Mouse (Mus musculus) midbrain, embryonic 12.5 days (tissue): ENCODE data around the gene Sesn3. TPM values are rescaled to one million over a fixed set of nuclear protein-coding genes. Genes with fewer than 3 reads are reported as not detected.

Source experiments
- ATAC-seq: fragments of 200-750 bp; cut with Nextera tagmentation; 2 replicates; pipeline ENCODE4 v1.8.0; 2017; ENCODE audit warnings: low read depth, moderate TSS enrichment, moderate library complexity; ENCODE audit not compliant: low FRiP score
- H3K27ac ChIP-seq: fragments of 300-500 bp; sonication (generic); replicated peaks from 2 replicates; pipeline ENCODE4 v1.5.1; 2016; ENCODE audit warnings: mild to moderate bottlenecking
- H3K27me3 ChIP-seq: fragments of 300-500 bp; sonication (generic); 2 replicates; pipeline ENCODE4 v1.6.1; 2016; ENCODE audit warnings: mild to moderate bottlenecking
- H3K36me3 ChIP-seq: fragments of 300-500 bp; sonication (generic); 2 replicates; pipeline ENCODE4 v1.6.1; 2016
- H3K4me1 ChIP-seq: fragments of 300-500 bp; sonication (generic); 2 replicates; pipeline ENCODE4 v1.6.1; 2016
- H3K4me2 ChIP-seq: fragments of 300-500 bp; sonication (generic); replicated peaks from 2 replicates; pipeline ENCODE4 v1.6.1; 2016; ENCODE audit warnings: mild to moderate bottlenecking, moderate library complexity
- H3K4me3 ChIP-seq: fragments of 300-500 bp; sonication (generic); 2 replicates; pipeline ENCODE4 v1.5.1; 2016; ENCODE audit warnings: mild to moderate bottlenecking
- H3K9ac ChIP-seq: fragments of 300-500 bp; sonication (generic); replicated peaks from 2 replicates; pipeline ENCODE4 v1.6.1; 2016; ENCODE audit warnings: mild to moderate bottlenecking, moderate library complexity
- H3K9me3 ChIP-seq: fragments of 300-500 bp; sonication (generic); 2 replicates; pipeline ENCODE4 v1.6.1; 2016; ENCODE audit warnings: mild to moderate bottlenecking
- WGBS: fragments of 180-500 bp; shearing (Covaris S2); methylation state at CpG from one replicate; pipeline ENCODE4 v1.1.7; 2016; 5-methylcytosine and 5-hydroxymethylcytosine counted together
- polyA plus RNA-seq: library from polyadenylated mRNA; unstranded; fragments of >200 nt; fragmentation: Nextera tagmentation; extraction: Ambion mirVana; gene quantifications from 2 replicates; pipeline ENCODE4 v1.2.1, GENCODE M21; 2016

Gene Sesn3
- polyA plus RNA-seq, 1 experiment from 2014 or later: 25.0 TPM

- H3K27me3 ChIP-seq: no peaks in the 10 kb centered on the region
- H3K9ac ChIP-seq: no peak overlapping the region
- H3K4me2 ChIP-seq: no peak overlapping the region
- no peak for ATAC-seq
- H3K4me3 ChIP-seq: no peak overlapping the region
- no peaks in the 10 kb centered on the region for H3K4me1 ChIP-seq
- 70% methylated on average over 4 of the region's 4 CpGs for WGBS
- no peaks in the 10 kb centered on the region for H3K36me3 ChIP-seq
- H3K9me3 ChIP-seq: peaks cover 5% of the 10 kb centered on the region; the same call in 1 of the 2 replicates
- no peak overlapping the region for H3K27ac ChIP-seq
These were observed 90.7 kb downstream of the Sesn3 start for GRCm38 (mm10) chr9:14365481-14366125.

DNA sequence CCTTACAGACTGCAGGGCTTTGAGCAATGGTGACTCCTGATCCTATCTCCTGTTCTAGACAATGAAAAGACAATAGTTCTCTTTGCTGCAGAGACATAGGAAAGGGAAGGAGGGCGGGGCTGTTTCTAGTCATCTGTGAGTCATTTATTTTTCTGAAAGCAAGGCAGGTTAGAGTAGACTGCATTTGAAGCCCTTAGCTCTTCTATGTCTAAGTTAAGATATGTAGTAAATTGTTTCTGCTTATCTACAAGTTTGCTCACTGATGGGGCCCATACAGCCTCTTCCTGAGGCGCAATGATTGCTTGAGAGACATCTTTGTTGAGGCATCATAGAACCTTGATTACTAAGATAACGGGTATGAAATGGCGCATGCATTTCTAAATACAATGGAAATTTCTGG, 93.0 kb downstream of the Sesn3 start:
- H3K27ac ChIP-seq: no peak overlapping the region
- 91% methylated on average over 4 of the region's 4 CpGs for WGBS
- H3K4me1 ChIP-seq: no peaks in the 10 kb centered on the region
- H3K27me3 ChIP-seq: no peaks in the 10 kb centered on the region
- no peak overlapping the region for H3K9ac ChIP-seq
- no peak overlapping the region for H3K4me3 ChIP-seq
- no peak overlapping the region for H3K4me2 ChIP-seq
- no peak for ATAC-seq
- H3K36me3 ChIP-seq: no peaks in the 10 kb centered on the region
- peaks cover 5% of the 10 kb centered on the region; the same call in 1 of the 2 replicates for H3K9me3 ChIP-seq

DNA sequence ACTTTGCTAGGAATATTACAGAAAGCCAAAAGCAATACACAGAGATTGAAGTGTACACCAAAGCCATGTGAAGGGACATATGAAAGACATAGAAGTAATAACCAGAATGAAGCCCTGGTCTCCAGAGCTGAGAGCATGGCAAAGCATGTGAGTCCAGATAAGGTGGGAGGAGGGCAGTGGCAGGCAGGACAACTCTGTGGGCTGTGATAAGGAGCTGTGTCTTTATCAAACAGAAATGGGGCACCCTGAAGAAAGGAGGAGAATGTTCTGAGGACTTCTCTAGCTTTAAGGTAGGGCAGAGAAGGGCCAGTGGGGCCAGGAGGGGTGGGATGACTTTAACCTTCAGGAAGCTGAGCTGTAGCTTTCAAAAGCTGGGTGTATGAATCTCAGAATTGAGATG, 94.4 kb downstream of the Sesn3 start:
- Histone ChIP-seq H3K27ac (no peak overlapping the region), H3K4me1 (no peaks in the 10 kb centered on the region), H3K9ac (no peak overlapping the region), H3K4me2 (no peak overlapping the region), H3K27me3 (no peaks in the 10 kb centered on the region), H3K36me3 (no peaks in the 10 kb centered on the region), H3K4me3 (no peak overlapping the region), H3K9me3 (peaks cover 5% of the 10 kb centered on the region; the same call in 1 of the 2 replicates)
- no peak for ATAC-seq

DNA sequence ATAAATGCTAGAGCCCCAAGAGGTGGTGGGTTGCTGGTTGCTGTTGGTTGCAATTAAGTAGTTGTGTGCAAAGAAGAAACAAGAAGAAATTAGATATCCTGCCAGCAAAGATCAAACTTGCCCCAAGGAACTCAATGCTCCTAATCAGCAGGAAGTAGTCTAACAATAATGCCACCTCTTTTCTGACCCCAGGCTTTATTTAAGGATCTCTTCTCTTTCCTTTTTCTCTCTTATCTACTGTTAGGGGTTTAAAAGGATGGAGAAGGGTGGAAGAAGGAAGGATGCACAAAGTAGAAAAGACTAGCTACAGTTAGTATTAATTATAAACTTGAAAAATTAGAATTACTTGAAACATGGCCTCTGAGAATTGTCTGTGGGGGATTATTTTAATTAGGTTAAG, 97.6 kb downstream of the Sesn3 start:
- ATAC-seq: no peak
- peaks cover 5% of the 10 kb centered on the region; the same call in 1 of the 2 replicates for H3K9me3 ChIP-seq
- no peaks in the 10 kb centered on the region for H3K4me1 ChIP-seq
- no peaks in the 10 kb centered on the region for H3K36me3 ChIP-seq
- no peak overlapping the region for H3K4me2 ChIP-seq
- H3K27me3 ChIP-seq: no peaks in the 10 kb centered on the region
- H3K4me3 ChIP-seq: no peak overlapping the region
- H3K9ac ChIP-seq: no peak overlapping the region
- H3K27ac ChIP-seq: no peak overlapping the region

DNA sequence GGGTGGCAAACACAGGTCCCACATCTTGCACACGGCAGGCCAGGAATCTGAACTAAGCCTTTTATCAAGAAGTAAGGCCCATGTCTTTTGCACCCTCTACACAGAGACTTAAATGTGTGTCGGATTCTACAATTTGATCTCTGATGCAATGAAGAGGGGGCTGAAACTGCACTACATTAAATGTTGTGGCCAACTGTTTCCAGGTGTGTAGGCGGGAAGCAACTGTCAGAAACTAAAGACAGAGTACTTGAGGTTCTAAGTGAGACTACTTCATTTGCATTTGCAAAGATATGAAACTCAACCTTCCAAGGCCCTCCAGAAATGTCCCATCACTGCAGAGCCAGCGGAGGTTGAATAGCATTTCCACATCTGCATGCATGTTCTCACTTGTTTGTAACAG, 101.3 kb downstream of the Sesn3 start:
- no peak overlapping the region for H3K9ac ChIP-seq
- H3K4me1 ChIP-seq: peaks cover 9% of the 10 kb centered on the region; the same call in 1 of the 2 replicates
- ATAC-seq: no peak
- no peak overlapping the region for H3K27ac ChIP-seq
- no peak overlapping the region for H3K4me3 ChIP-seq
- WGBS: 90% methylated on average over 4 of the region's 4 CpGs
- H3K4me2 ChIP-seq: no peak overlapping the region
- H3K36me3 ChIP-seq: no peaks in the 10 kb centered on the region
- H3K27me3 ChIP-seq: peaks cover 18% of the 10 kb centered on the region
- H3K9me3 ChIP-seq: no peaks in the 10 kb centered on the region

- Histone ChIP-seq H3K36me3 (no peaks in the 10 kb centered on the region), H3K9me3 (no peaks in the 10 kb centered on the region), H3K4me2 (no peak overlapping the region), H3K27ac (no peak overlapping the region), H3K9ac (no peak overlapping the region), H3K4me3 (no peak overlapping the region), H3K27me3 (peaks cover 18% of the 10 kb centered on the region), H3K4me1 (peaks cover 16% of the 10 kb centered on the region)
- ATAC-seq: no peak
- WGBS: 89% methylated on average over 2 of the region's 2 CpGs
These were observed 103.3 kb downstream of the Sesn3 start for GRCm38 (mm10) chr9:14378151-14378550.

DNA sequence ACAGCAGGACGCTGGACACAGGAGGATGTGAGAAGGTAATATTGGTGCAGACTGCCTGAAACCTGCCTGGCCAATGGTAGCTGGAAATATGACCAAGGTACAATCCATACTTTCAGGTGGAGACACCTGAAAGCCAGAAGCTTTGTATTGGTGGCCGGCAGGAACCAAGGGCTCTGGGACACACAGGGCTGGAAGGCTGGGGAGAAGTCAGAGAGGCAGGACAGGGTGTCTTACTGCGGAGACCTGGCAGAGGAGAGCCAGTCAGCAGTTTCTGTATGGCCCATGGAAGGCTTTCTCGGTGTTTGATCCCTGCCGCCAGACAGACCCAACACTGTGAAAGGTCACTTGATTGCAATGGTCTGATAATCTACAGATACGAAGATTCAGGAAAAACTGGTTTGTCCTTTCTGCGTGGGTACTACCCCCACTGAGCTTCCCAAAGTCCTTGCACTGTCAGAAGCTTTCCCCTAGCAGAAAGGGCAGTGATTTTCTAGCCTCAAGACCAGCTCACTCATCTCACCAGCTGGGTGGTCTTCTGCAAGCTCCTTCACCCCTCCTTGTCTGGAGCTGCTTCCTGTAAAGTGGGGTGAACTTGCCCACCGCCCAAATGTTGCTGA, 105.0 kb downstream of the Sesn3 start:
- Histone ChIP-seq H3K4me3 (peak overlapping the region; percentile 70), H3K27me3 (peaks cover 18% of the 10 kb centered on the region), H3K9me3 (no peaks in the 10 kb centered on the region), H3K27ac (0 out of 2 replicates have a peak overlapping the region, but pooled peaks have one; percentile 79), H3K36me3 (no peaks in the 10 kb centered on the region), H3K4me1 (peaks cover 16% of the 10 kb centered on the region), H3K9ac (peak overlapping the region; percentile 66; the same call in 1 of the 2 replicates), H3K4me2 (peak overlapping the region; percentile 95)
- no peak for ATAC-seq
- 27% methylated on average over 8 of the region's 8 CpGs for WGBS

DNA sequence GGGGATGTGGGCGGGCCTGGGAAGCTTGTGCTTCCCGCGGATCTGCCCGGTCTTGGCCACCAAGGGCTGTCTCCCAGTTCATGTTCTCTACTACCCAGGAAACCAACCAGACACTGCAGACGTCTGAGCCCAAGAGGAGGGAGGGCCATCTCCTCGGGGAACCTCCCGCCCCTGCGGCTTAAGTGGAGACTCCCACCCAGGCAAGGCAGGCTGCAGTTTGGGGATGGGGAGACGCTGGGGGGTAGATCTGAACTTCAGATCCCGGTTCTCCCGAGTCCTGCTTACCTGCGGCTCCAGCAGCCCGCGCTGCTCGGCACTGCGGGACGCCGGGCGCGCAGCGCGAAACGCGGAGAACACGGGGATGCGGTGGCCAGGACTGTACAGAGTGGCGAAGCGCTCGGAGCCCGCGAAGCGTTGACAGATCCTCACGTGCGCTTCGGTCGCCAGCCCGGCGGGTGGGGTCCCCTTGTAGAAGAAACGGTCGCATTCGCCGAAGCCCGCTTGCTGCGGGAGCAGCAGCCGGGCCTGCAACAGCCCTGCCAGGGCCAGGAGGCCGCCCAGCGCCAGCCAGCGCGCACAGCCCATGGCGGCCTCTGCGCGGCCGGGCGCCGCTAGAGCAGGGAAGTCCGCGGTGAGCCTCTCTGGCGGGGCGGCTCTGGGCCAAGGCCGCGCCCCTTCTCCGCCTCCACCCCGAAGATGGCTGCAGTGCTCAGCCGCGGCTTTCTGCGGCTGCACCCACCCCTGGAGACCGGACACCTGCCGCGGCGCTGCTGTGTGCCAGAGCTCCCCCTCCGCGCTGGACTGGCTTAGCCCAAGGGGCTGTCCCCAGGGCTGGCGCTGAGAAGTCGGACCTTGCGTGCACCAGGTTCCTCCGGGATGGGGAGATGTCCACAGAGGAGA, 105.8 kb downstream of the Sesn3 start:
- Histone ChIP-seq H3K4me1 (peaks cover 16% of the 10 kb centered on the region), H3K36me3 (no peaks in the 10 kb centered on the region), H3K4me2 (peak overlapping the region; percentile 95), H3K27ac (peak overlapping the region; percentile 79), H3K4me3 (peak overlapping the region; percentile 70), H3K9me3 (no peaks in the 10 kb centered on the region), H3K9ac (peak overlapping the region; percentile 66), H3K27me3 (peaks cover 18% of the 10 kb centered on the region)
- under 1% methylated on average over 76 of the region's 76 CpGs for WGBS
- ATAC-seq: peak; percentile 94

GRCm38 (mm10) chr9:14381353-14382055, 106.6 kb downstream of the Sesn3 start, which contains the start of gene Endod1:
TSS of gene Endod1 (minus strand) at chr9:14381507.
- peak within 1 kb of the TSS; percentile 95 for H3K4me2 ChIP-seq
- no peaks in the 10 kb centered on the region for H3K9me3 ChIP-seq
- peak within 1 kb of the TSS; percentile 70 for H3K4me3 ChIP-seq
- peak within 1 kb of the TSS; percentile 66 for H3K9ac ChIP-seq
- peaks cover 16% of the 10 kb centered on the region for H3K4me1 ChIP-seq
- H3K27ac ChIP-seq: peak within 1 kb of the TSS; percentile 79
- peaks cover 18% of the 10 kb centered on the region for H3K27me3 ChIP-seq
- peak; percentile 72 for ATAC-seq
- no peaks in the 10 kb centered on the region for H3K36me3 ChIP-seq
- WGBS: 2% methylated on average over 8 of the region's 8 CpGs

DNA sequence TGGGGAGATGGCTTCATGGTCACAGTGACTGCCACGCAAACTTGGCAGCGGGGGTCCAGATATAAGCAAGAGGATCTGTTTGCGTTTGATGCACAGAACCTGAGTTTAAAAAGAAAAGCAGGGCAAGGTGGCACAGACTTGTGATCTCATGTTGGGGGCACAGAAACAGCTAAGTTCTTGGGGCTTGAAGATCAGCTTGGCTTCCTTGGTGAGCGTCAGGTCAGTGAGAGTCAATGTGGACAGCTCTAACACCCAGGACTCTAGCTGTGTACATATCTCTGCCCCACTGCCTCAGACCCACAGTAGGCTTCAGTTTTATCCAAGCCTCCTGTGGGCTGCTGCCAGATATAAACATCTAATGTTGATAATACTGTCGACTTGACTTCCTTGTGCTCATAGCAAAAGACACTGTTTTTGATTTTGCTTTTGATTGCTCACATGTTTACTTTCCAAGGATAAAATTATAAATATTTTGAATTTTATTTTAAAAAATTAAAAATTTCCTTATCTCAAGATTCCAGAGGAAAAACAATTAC, 107.5 kb downstream of the Sesn3 start:
- Histone ChIP-seq H3K27ac (no peak overlapping the region), H3K9me3 (no peaks in the 10 kb centered on the region), H3K36me3 (no peaks in the 10 kb centered on the region), H3K27me3 (peaks cover 18% of the 10 kb centered on the region), H3K4me2 (no peak overlapping the region), H3K4me1 (peaks cover 16% of the 10 kb centered on the region), H3K4me3 (no peak overlapping the region), H3K9ac (no peak overlapping the region)
- no peak for ATAC-seq
- 71% methylated on average over 5 of the region's 5 CpGs for WGBS
